Mouse (Mus musculus) cortical plate, adult 2 months (tissue): ENCODE results near the gene Stx4a. TPM values are rescaled to one million over a fixed set of nuclear protein-coding genes. Genes with fewer than 3 reads are reported as not detected.

ENCODE experiments used
- H3K27ac ChIP-seq: fragments of 200-500 bp; 2 replicates; pipeline ENCODE4 v1.5.1; 2012; ENCODE audit warnings: low read length, control low read depth, inconsistent platforms; ENCODE audit not compliant: insufficient read depth
- H3K4me1 ChIP-seq: fragments of 200-500 bp; 2 replicates; pipeline ENCODE4 v1.6.1; 2011; ENCODE audit warnings: low read length; ENCODE audit not compliant: control insufficient read depth, insufficient read depth
- H3K4me3 ChIP-seq: fragments of 200-500 bp; 2 replicates; pipeline ENCODE4 v1.5.1; 2011; ENCODE audit warnings: mild to moderate bottlenecking, low read length, control low read depth; ENCODE audit not compliant: insufficient read depth
- CTCF ChIP-seq: fragments of 200-500 bp; IDR thresholded peaks from 2 replicates; pipeline ENCODE4 v1.5.1; 2011; ENCODE audit warnings: mild to moderate bottlenecking, control low read depth, low read length; ENCODE audit not compliant: insufficient read depth; ENCODE audit errors: extremely low read depth
- POLR2A ChIP-seq: fragments of 200-500 bp; IDR thresholded peaks from 2 replicates; pipeline ENCODE4 v1.6.1; 2011; ENCODE audit warnings: mild to moderate bottlenecking, low read length, control low read depth; ENCODE audit not compliant: insufficient read depth; ENCODE audit errors: extremely low read depth
- polyA plus RNA-seq: library from polyadenylated mRNA; depleted of rRNA; stranded (reverse); fragments of >200 nt; gene quantifications from 2 replicates; pipeline ENCODE4 v1.2.3, GENCODE M21; 2012

The Stx4a gene
- polyA plus RNA-seq, 1 experiment, result 118 TPM

- H3K4me3 ChIP-seq, result no peak overlapping the region
- no peak overlapping the region for H3K27ac ChIP-seq
- H3K4me1 ChIP-seq, result no peaks in the 10 kb centered on the region
- TF ChIP-seq POLR2A (no peak), CTCF (no peak)
These were observed 24.9 kb upstream of the Stx4a start for GRCm38 (mm10) chr7:127799211-127799610.

DNA sequence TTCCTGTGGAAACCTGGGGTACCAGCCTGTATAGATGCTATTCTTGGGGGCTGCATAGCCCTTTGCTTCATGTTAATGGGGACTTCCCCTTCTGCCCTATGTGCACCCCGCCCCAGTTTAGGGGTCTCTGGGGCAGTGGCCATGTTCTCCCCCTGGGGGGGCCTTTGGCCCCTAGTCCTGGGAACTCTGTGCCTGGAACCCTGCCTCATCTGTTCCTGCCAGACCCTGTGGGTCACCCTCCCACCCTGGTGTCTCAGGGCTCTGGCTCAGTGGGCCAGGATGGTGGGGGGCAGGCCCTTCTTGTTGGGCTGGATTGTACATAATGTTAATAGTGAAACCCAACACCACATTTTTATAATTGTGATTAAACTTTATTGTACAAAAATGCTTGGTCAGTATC, 24.4 kb upstream of the Stx4a start:
- TF ChIP-seq CTCF (no peak), POLR2A (no peak)
- Histone ChIP-seq H3K27ac (no peak overlapping the region), H3K4me3 (no peak overlapping the region), H3K4me1 (no peaks in the 10 kb centered on the region)

- Histone ChIP-seq H3K4me3 (peak within 1 kb of the TSS; percentile 27), H3K4me1 (no peaks in the 10 kb centered on the region), H3K27ac (peak within 1 kb of the TSS; percentile 47; the same call in 1 of the 2 replicates)
- peak; percentile 75 for TF ChIP-seq CTCF
- peak; percentile 67 for TF ChIP-seq POLR2A
These were observed 23.6 kb upstream of the Stx4a start, which contains the start of gene Hsd3b7 for GRCm38 (mm10) chr7:127800435-127801009. Gene Hsd3b7, plus strand, starts transcription at chr7:127800604.

- Histone ChIP-seq H3K4me1 (no peaks in the 10 kb centered on the region), H3K4me3 (no peak overlapping the region; the same call in 1 of the 2 replicates), H3K27ac (peak overlapping the region; percentile 47; the same call in 1 of the 2 replicates)
- TF ChIP-seq CTCF (no peak), POLR2A (peak; percentile 17; the same call in 1 of the 2 replicates)
These were observed 23.0 kb upstream of the Stx4a start for GRCm38 (mm10) chr7:127801010-127801621.

GRCm38 (mm10) chr7:127802313-127802712, 21.8 kb upstream of the Stx4a start:
- H3K27ac ChIP-seq, result peak overlapping the region; percentile 48; the same call in 1 of the 2 replicates
- H3K4me3 ChIP-seq, result no peak overlapping the region
- no peak for TF ChIP-seq CTCF
- TF ChIP-seq POLR2A, result no peak; the same call in 1 of the 2 replicates
- no peaks in the 10 kb centered on the region for H3K4me1 ChIP-seq

DNA sequence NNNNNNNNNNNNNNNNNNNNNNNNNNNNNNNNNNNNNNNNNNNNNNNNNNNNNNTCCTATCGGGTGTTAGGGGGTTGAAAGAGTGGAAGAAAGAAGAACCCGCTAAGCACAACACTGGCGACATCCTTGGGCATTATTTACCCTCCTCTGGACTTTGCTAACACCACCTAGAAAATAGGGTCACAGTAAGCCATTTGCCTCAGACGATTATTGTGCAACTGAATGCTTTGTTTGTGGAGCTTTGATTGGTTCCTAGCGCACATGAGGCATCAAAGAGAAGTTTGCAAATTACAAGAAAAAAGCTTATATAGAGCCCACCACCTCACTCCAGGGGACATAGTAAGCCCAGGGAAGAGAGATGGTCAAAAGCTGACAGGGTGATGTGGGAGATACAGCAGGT, 15.3 kb upstream of the Stx4a start:
- no peak overlapping the region for H3K4me3 ChIP-seq
- H3K4me1 ChIP-seq, result no peaks in the 10 kb centered on the region
- no peak for TF ChIP-seq CTCF
- no peak for TF ChIP-seq POLR2A
- no peak overlapping the region for H3K27ac ChIP-seq

DNA sequence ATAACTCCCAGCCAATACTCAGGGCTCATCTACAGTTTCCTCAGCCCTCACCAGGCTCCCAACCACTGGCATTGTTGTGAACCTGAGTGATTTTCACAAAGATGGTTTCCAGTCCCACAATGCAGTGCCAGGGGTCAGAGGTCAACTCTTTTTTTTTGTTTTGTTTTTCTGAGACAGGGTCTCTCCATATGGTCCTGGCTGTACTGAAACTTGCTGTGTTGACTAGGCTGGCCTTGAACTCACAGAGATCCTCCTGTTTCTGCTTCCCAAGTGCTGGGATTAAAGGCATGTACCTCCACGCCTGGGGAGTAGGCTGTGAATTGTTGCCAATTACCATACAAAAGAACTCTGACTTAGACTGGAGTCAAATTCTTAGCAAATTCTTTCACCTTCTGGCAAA, 14.2 kb upstream of the Stx4a start:
- TF ChIP-seq POLR2A, result no peak
- TF ChIP-seq CTCF, result no peak
- H3K4me3 ChIP-seq, result no peak overlapping the region
- H3K27ac ChIP-seq, result no peak overlapping the region
- peaks cover 2% of the 10 kb centered on the region; the same call in 1 of the 2 replicates for H3K4me1 ChIP-seq

DNA sequence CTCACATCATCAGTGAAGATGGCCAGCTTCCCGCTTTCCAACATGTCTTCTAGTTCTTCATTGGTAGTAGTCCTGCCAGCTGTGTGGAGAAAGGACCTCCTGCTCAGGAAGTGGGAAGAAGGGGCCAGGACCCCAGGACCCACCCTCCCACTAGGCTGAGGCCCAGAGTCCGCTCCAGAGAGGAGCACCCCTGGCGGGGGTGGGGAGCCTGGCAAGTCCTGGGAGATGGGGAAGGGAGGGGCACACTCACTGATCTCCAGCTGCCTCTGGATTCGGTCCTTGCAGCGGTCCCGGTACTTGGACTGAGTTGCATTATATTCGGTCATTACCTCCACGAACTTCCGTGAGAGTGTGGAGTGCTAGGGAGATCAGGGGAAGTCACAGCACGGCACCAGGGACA, 13.4 kb upstream of the Stx4a start:
- Histone ChIP-seq H3K4me1 (peaks cover 8% of the 10 kb centered on the region), H3K27ac (no peak overlapping the region), H3K4me3 (no peak overlapping the region)
- TF ChIP-seq CTCF (no peak), POLR2A (no peak)

DNA sequence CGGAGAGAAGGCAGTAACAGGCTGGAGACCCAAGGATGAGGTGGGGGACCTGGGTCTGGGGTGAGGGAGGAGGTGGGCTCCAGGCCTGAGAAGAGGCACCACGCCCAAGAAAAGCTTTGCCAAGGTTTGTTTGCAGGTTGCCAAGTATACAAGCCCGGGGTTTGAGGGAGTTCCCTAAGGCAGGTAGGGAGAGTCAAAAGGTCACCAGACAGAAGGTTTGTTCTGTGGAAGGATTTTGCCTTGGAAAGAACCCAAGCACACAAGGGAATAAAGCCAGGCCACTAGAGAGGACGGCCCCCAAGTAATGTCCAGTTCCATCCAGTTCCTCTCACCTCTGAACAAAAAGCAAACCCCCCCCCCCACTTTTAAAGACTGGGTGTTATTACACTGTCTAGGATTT, 12.9 kb upstream of the Stx4a start:
- H3K4me3 ChIP-seq, result no peak overlapping the region
- no peak overlapping the region for H3K27ac ChIP-seq
- TF ChIP-seq POLR2A (no peak), CTCF (no peak)
- peaks cover 10% of the 10 kb centered on the region for H3K4me1 ChIP-seq

DNA sequence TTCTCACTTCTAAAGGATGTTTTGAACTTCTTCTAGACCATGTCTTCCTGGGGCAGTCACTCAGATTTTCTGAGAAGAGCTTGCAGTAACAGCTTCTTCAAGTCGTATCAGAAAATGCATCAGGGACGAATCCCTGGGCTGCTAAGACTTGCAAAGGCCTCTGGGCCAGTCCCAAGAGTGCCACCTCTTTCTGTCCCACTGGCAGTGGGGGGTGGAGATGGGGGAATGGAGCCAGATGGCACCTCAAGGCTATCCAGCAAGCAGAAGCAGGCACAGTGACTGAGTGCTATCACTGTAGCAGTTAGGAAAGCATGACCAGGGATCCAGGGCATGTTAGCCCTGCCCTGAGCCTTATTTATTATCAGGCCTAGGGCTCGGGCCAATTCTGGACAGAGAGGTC, 11.8 kb upstream of the Stx4a start:
- TF ChIP-seq CTCF (no peak), POLR2A (no peak)
- H3K4me1 ChIP-seq, result peaks cover 13% of the 10 kb centered on the region
- no peak overlapping the region for H3K4me3 ChIP-seq
- H3K27ac ChIP-seq, result no peak overlapping the region

GRCm38 (mm10) chr7:127813821-127814220, 10.3 kb upstream of the Stx4a start:
- no peak overlapping the region for H3K4me3 ChIP-seq
- H3K4me1 ChIP-seq, result peaks cover 15% of the 10 kb centered on the region
- TF ChIP-seq POLR2A (no peak), CTCF (no peak)
- H3K27ac ChIP-seq, result no peak overlapping the region
